8 mouse cellular contexts compared by ENCODE assay signal in the genomic region with DNA sequence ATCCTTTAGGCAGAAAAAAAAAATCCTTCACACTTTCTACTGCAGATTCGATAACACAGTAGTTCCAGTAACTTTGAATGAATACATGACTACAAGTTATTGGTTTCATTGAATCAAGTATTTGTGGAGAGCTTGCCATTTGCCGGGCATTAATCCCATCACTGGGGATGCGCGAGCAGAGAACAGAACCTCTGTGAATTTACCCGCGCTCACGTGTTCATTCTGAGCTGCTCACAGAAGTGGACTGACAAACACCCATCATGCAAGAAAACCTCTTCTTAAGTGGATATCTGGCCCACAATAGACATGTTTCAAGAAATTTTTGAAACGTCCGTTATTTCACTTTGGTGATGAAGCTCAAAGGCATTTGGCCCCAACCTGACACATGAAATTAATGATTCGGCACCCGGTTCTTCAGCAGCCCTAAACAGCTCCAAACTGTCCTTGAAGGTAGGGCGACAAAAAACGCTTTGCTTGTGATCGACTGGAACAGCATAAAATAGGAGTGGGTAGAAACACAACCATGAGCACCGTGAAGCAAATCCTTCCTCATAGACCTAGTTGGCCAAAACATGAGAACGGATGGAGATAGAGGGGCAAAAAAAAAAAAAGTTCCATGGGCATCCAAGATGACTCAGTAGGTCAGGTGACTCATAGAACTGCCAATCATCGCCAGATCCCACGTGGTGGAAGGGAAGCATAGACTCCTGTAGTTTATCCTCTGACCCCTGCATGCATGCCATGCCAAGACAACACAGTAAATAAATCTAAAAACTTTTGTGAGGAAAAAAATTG. TPM values are rescaled to one million over a fixed set of nuclear protein-coding genes. Genes with fewer than 3 reads are reported as not detected.
DNase-seq lines count a peak whose midpoint lies in the region; ATAC-seq and TF ChIP-seq lines count a peak whose summit lies in the region.

No protein-coding gene starts in this region.

- DNase-seq in left cerebral cortex, adult 2 months (ENCODE audit: extremely low spot score in 1 of 2, low spot score in 2 of 2), result no peak
- DNase-seq in left cerebral cortex, adult 11 months (ENCODE audit: low spot score), result no peak
- DNase-seq in cerebellum, adult 18-20 months, result peak; percentile 61 to 69
- DNase-seq in hindbrain, embryonic 10.5 days (ENCODE audit: low spot score), result no peak
- no peak for DNase-seq in liver, postnatal 0 days
- no peak for DNase-seq in urinary bladder, adult 2 months (ENCODE audit: low spot score)
- DNase-seq in embryo, embryonic 11 days, result no peak
- no peak for DNase-seq in ovary, postnatal 10 days (ENCODE audit: low spot score)

- peak overlapping the region; percentile 95 for H3K4me3 ChIP-seq in left cerebral cortex, adult 2 months
- peak overlapping the region; percentile 88 for H3K4me3 ChIP-seq in hindbrain, embryonic 10.5 days
- H3K4me3 ChIP-seq in liver, postnatal 0 days (ENCODE audit: low read depth, low read length), result peak overlapping the region; percentile 60; the same call in 1 of the 2 replicates

- H3K4me1 ChIP-seq in hindbrain, embryonic 10.5 days (replicated peaks), result peaks cover 45% of the 10 kb centered on the region
- peaks cover 11% of the 10 kb centered on the region; the same call in 1 of the 2 replicates for H3K4me1 ChIP-seq in liver, postnatal 0 days (ENCODE audit: insufficient read depth)

- 76% methylated on average over 18 of the region's 18 CpGs for WGBS in hindbrain, embryonic 10.5 days
- 66% methylated on average over 18 of the region's 18 CpGs for WGBS in liver, postnatal 0 days (ENCODE audit: insufficient replicate concordance)

- intact Hi-C loops in left cerebral cortex, adult 2 months (cut with DNase I), result loop anchor here (2.0 kb wide), 2 partner anchors 113 to 699 kb away; no protein-coding TSS in a partner anchor

- H3K9ac ChIP-seq in liver, postnatal 0 days (replicated peaks), result no peak overlapping the region

- H3K27me3 ChIP-seq in hindbrain, embryonic 10.5 days (ENCODE audit: insufficient read depth, poor library complexity, severe bottlenecking), result peaks cover 14% of the 10 kb centered on the region
- H3K27me3 ChIP-seq in liver, postnatal 0 days (ENCODE audit: insufficient read depth, low read length), result peaks cover 28% of the 10 kb centered on the region

- TF ChIP-seq CTCF in left cerebral cortex, adult 2 months (IDR thresholded peaks at IDR 0.05), result no peak
- no peak for TF ChIP-seq CTCF in liver, postnatal 0 days (IDR thresholded peaks at IDR 0.05; ENCODE audit: low read depth)

- peaks cover 13% of the 10 kb centered on the region for H3K36me3 ChIP-seq in hindbrain, embryonic 10.5 days
- H3K36me3 ChIP-seq in liver, postnatal 0 days (replicated peaks; ENCODE audit: insufficient read depth, low read length), result no peaks in the 10 kb centered on the region

- no peak for TF ChIP-seq EP300 in liver, postnatal 0 days (IDR thresholded peaks at IDR 0.05; ENCODE audit: low read depth)

- ATAC-seq in liver, postnatal 0 days, result no peak

- peak overlapping the region; percentile 96 for H3K27ac ChIP-seq in left cerebral cortex, adult 2 months
- peak overlapping the region; percentile 97 for H3K27ac ChIP-seq in hindbrain, embryonic 10.5 days
- H3K27ac ChIP-seq in liver, postnatal 0 days (ENCODE audit: low read depth), result no peak overlapping the region

- H3K4me2 ChIP-seq in liver, postnatal 0 days (ENCODE audit: low read depth, low read length), result peak overlapping the region; percentile 89; the same call in 1 of the 2 replicates

- no peaks in the 10 kb centered on the region for H3K9me3 ChIP-seq in hindbrain, embryonic 10.5 days
- H3K9me3 ChIP-seq in liver, postnatal 0 days (ENCODE audit: low read length), result no peaks in the 10 kb centered on the region

RNA-seq across cellular contexts. Expression of a gene that starts 0.7 kb away (rescaled TPM):
- total RNA-seq in left cerebral cortex, adult 2 months (2021), result 10 to 100 TPM; 55.6 to 62.8 TPM
- polyA plus RNA-seq in hindbrain, embryonic 10.5 days (2016; fragmentation: Nextera tagmentation; extraction: Ambion mirVana), result 20.4 and 38.9 TPM in 2 replicates
- polyA plus RNA-seq in liver, postnatal 0 days (2015; fragmentation: Nextera tagmentation; extraction: Ambion mirVana), result 5.7 and 5.9 TPM in 2 replicates
- polyA plus RNA-seq in urinary bladder, adult 2 months (2012; rRNA removed), result 3.3 and 4.1 TPM in 2 replicates

Comparison
In these comparisons a context has a peak if more than half of its experiments do, and no peak if none do; other contexts are left out.
1. DNase-seq: peak in cerebellum, adult 18-20 months (2 of 2); none in left cerebral cortex, adult 2 months (0 of 2), left cerebral cortex, adult 11 months (single experiment), hindbrain, embryonic 10.5 days (single experiment), liver, postnatal 0 days (single experiment), urinary bladder, adult 2 months (single experiment), embryo, embryonic 11 days (single experiment) and ovary, postnatal 10 days (single experiment).
2. Peak in every context shown above with its lines, with median percentiles within 50 percentile points of each other: H3K4me3 ChIP-seq.